Mouse (Mus musculus): ENCODE measurements around the gene Cldn34b4. TPM values are rescaled to one million over a fixed set of nuclear protein-coding genes. Genes with fewer than 3 reads are reported as not detected.

Gene Cldn34b4
- total RNA-seq (2021) = not detected

DNA sequence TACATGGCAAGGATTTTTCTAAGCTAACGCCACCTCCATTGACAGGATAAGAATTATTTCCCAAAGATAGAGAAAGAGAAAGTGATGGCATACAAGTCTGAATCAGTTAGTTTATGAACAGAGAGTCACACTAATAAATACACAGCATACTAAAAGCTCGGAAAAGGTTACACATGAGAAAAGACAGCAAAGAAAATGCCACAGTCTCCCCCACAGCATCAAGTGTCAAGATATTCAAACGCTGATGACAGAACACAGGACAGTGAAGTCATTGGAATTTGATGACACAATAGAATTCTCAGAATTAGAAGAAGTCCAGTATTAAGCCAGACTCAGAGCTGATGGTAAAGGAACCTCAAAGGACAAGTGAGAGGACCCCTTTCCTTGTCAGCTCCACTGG lies at the start of gene Cldn34b4:
Cldn34b4 (plus strand) TSS at position 301 of the 400 bp plus-strand sequence.
- intact Hi-C loops (cut with DNase I) = no loop called here
- no peak for DNase-seq

Other genes with a start within 250 kb of the Cldn34b4 start
- gene Cldn34b3, start 129.0 kb upstream of the Cldn34b4 start, total RNA-seq (2021) = not detected
- gene Cldn34d, start 209.6 kb downstream of the Cldn34b4 start, total RNA-seq (2021) = not detected